Mouse (Mus musculus) gastrocnemius, postnatal 10 days (tissue): ENCODE measurements around the gene Tex50. TPM values are rescaled to one million over a fixed set of nuclear protein-coding genes. Genes with fewer than 3 reads are reported as not detected.

ENCODE experiments used
- DNase-seq: peaks from one replicate; pipeline ENCODE4 v3.0.0; 2021; ENCODE audit warnings: mixed read lengths
- total RNA-seq, 2 experiments: library from RNA; stranded (reverse); gene quantifications; 2 replicates each; pipeline ENCODE4 v1.2.3; 2021

Tex50 gene
- total RNA-seq, 2 experiments from 2014 or later, result not detected

- no peak for DNase-seq
Measured at GRCm38 (mm10) chr1:161122661-161123418, 36.3 kb downstream of the Tex50 start.

- no peak for DNase-seq
Measured at GRCm38 (mm10) chr1:161114591-161114990, 44.5 kb downstream of the Tex50 start.

- no peak for DNase-seq
Measured at GRCm38 (mm10) chr1:161109216-161109615, 49.9 kb downstream of the Tex50 start.

Other genes starting within 250 kb of the Tex50 start
- 1 to 10 TPM in 1 of 2 experiments, under 1 TPM in 1; 0.56 to 1.8 TPM for gene Serpinc1, start 180.7 kb downstream of the Tex50 start, total RNA-seq
- 10 to 100 TPM in 1 of 2 experiments, 1 to 10 TPM in 1; 7.0 to 12.0 TPM for gene Zbtb37, start 124.5 kb downstream of the Tex50 start, total RNA-seq
- 10 to 100 TPM; 11.3 to 11.8 TPM for gene Dars2, start 88.7 kb downstream of the Tex50 start, total RNA-seq
- gene Cenpl, start 88.6 kb downstream of the Tex50 start, total RNA-seq, result 1 to 10 TPM; 3.4 TPM
- 10 to 100 TPM; 11.3 to 13.6 TPM for gene Klhl20, start 27.8 kb downstream of the Tex50 start, total RNA-seq
- under 1 TPM in 1 of 2 experiments, not detected in 1; 0.16 TPM for gene Ankrd45, start 16.6 kb downstream of the Tex50 start, total RNA-seq
- 10 to 100 TPM; 78.5 to 78.8 TPM for gene Prdx6, start 91.9 kb upstream of the Tex50 start, total RNA-seq
- not detected for gene Tnfsf4, start 236.1 kb upstream of the Tex50 start, total RNA-seq